Mouse (Mus musculus) lung, adult 2 months (tissue): ENCODE data around the gene Fbxo9. TPM values are rescaled to one million over a fixed set of nuclear protein-coding genes. Genes with fewer than 3 reads are reported as not detected.
A peak's percentile ranks its signal among the peaks of the same experiment; 100 is the strongest.

ENCODE experiments used
- DNase-seq: peaks from one replicate; pipeline ENCODE4 v3.0.0; 2022
- H3K4me1 ChIP-seq: fragments of 200-500 bp; 2 replicates; pipeline ENCODE4 v1.6.1; 2011; ENCODE audit warnings: low read length; ENCODE audit not compliant: control insufficient read depth, insufficient read depth
- H3K4me3 ChIP-seq: fragments of 200-500 bp; replicated peaks from 2 replicates; pipeline ENCODE3; 2011; ENCODE audit warnings: low read depth, mild to moderate bottlenecking, control low read depth, low read length; ENCODE audit errors: extremely low read depth
- CTCF ChIP-seq: fragments of 200-500 bp; IDR thresholded peaks from 2 replicates; pipeline ENCODE4 v1.5.1; 2011; ENCODE audit warnings: mild to moderate bottlenecking, low read length, control low read depth; ENCODE audit not compliant: insufficient read depth
- POLR2A ChIP-seq: fragments of 200-500 bp; IDR thresholded peaks from 2 replicates; pipeline ENCODE4 v1.6.1; 2011; ENCODE audit warnings: low read depth, mild to moderate bottlenecking, control low read depth, low read length, borderline replicate concordance; ENCODE audit errors: extremely low read depth
- WGBS: fragments of 180-500 bp; shearing (Covaris S2); methylation state at CpG from one replicate; pipeline ENCODE4 v1.1.7; 2018; 5-methylcytosine and 5-hydroxymethylcytosine counted together
- polyA plus RNA-seq: library from polyadenylated mRNA; depleted of rRNA; stranded (reverse); fragments of >200 nt; gene quantifications from 2 replicates; pipeline ENCODE4 v1.2.3, GENCODE M21; 2012

The Fbxo9 gene
- polyA plus RNA-seq, 1 experiment, result 79.3 TPM

- H3K4me1 ChIP-seq, result peaks cover 20% of the 10 kb centered on the region
- no peak overlapping the region for H3K4me3 ChIP-seq
- no peak for DNase-seq
- 73% methylated on average over 10 of the region's 10 CpGs for WGBS
- TF ChIP-seq POLR2A, result no peak
- TF ChIP-seq CTCF, result no peak
These were observed 17.8 kb upstream of the Fbxo9 start for GRCm38 (mm10) chr9:78126643-78127042.

DNA sequence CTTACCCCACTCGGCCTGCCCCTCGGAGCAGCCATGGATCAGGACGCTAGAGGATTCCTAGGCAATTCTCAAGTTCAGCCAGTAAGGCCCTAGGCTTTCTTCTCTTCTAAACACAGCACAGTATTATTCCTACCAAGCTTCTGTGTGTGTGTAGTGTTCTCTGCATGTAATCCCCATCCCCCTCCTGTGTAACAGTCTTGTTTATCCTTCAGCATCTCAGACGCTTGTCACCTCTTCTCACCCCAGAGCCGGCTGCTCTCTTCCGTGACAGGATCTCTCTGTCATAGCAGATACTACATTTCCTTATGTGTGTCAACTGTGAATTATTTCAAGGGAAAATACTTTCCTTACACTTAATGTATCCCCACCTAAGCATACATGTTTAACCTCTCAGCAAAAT, 17.1 kb upstream of the Fbxo9 start:
- H3K4me3 ChIP-seq, result no peak overlapping the region
- peaks cover 20% of the 10 kb centered on the region for H3K4me1 ChIP-seq
- 61% methylated on average over 6 of the region's 6 CpGs for WGBS
- no peak for DNase-seq
- TF ChIP-seq CTCF, result no peak
- no peak for TF ChIP-seq POLR2A

DNA sequence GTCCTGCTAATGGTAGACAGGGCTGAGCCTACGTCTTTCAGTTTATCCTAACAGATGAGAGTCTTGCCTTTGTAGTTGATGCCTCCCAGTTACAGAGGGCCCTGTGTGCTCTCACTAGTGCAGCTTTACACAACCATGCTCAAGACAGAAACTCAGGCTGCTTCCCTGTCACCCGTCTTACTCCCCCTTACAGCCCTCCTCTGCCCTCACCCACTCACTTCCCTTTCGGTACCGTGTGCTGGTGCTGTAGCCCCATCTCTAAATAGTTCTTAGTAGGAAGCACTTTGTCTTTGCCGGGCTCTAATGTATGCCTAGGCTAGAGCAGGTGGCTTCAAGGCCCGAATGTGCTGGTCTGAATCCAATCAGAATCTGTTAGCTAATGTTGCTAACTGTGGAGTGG, 15.4 kb upstream of the Fbxo9 start:
- Histone ChIP-seq H3K4me3 (no peak overlapping the region), H3K4me1 (peaks cover 11% of the 10 kb centered on the region)
- WGBS, result 73% methylated on average over 6 of the region's 6 CpGs
- no peak for DNase-seq
- TF ChIP-seq CTCF, result no peak
- no peak for TF ChIP-seq POLR2A

GRCm38 (mm10) chr9:78122939-78123712, 14.3 kb upstream of the Fbxo9 start:
- Histone ChIP-seq H3K4me1 (peaks cover 11% of the 10 kb centered on the region), H3K4me3 (no peak overlapping the region)
- no peak for DNase-seq
- 75% methylated on average over 7 of the region's 7 CpGs for WGBS
- TF ChIP-seq POLR2A, result no peak
- TF ChIP-seq CTCF, result no peak

DNA sequence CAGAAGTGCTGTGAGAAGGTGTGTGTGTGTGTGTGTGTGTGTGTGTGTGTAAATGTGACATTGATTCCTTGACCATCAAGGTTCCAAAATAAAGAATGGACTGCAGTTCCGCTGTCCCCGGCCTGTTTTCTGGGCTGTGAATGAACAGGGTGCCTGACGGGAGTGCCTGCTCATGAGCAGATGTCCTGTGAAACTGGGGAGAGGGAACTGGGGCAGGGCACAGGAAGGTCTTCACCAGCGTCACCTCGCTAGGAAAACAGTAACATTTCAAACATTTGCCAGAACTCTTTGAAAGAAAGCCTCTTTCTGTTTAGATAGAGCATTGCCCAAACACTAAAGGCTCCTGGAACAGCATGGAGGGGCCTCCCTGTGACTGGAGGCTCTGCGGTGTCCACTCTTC, 13.1 kb upstream of the Fbxo9 start:
- no peak for DNase-seq
- TF ChIP-seq POLR2A, result 0 out of 2 replicates have a peak, but pooled peaks have one; percentile 22
- TF ChIP-seq CTCF, result no peak

DNA sequence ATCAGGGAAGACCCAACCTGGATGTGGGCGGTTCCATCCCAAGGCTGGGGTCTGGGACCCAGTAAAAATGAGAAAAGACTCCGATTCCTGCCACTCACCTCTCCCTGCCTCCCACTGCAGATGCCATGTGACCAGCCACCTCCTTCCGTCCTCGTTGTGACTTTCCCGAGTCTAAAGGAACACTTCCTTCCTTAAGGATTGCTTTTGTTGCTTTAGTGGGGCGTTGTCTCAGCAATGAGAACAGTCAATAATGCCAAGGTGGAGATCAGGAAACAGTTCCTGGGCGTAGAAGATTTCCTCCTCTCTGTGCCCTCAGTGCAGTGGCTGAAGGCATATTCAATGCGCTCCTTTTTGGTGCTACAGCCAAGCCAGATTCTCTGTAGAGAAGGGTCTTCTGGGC, 12.5 kb upstream of the Fbxo9 start:
- Histone ChIP-seq H3K4me1 (peaks cover 11% of the 10 kb centered on the region), H3K4me3 (no peak overlapping the region)
- no peak for TF ChIP-seq CTCF
- no peak; the same call in 1 of the 2 replicates for TF ChIP-seq POLR2A
- WGBS, result 46% methylated on average over 8 of the region's 8 CpGs
- peak; percentile 28 for DNase-seq

More for the DNA sequence above, 13.1 kb upstream of the Fbxo9 start:
- WGBS, result 52% methylated on average over 6 of the region's 6 CpGs
- Histone ChIP-seq H3K4me1 (peaks cover 11% of the 10 kb centered on the region), H3K4me3 (no peak overlapping the region)

DNA sequence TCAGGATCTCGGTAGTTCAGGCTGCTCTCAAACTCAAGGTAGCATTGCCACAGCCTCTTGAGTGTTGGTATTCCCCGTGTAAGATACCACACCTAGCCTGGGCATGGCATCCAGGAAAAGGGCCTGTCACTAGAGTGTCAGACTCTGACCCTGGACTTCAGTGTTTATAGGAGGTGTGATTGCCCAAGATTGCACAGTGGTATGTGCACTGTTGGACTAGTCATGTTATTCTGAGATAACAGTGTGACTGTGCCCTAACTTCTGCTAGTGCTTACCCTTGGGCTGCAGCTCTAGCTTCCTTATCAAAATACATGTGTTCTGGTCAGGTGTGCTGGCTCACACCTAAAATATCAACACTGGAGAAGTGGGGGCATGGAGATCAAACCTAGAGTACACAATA, 8.8 kb upstream of the Fbxo9 start:
- 60% methylated on average over 2 of the region's 2 CpGs for WGBS
- no peak overlapping the region for H3K4me3 ChIP-seq
- TF ChIP-seq CTCF (no peak), POLR2A (no peak)
- peaks cover 24% of the 10 kb centered on the region for H3K4me1 ChIP-seq
- no peak for DNase-seq

DNA sequence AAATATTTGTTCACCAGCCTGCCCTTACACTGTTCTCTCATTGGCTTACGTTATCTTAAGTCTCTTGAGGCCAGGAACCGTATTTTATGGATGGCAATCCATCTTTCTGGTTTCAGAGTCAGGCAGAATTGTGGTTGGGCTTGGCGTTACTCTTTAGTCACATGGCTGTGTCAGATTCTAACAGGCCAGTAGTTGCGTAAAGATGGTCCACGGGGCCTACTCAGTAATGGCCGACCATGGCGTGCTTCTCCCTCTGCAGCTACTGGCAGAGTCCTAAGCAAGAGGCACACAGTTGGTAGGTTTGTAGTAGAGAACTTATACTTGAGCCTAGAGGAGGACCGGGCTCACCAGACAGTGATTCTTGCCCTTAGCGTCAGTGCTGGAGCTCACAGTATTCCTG, 6.9 kb upstream of the Fbxo9 start:
- Histone ChIP-seq H3K4me3 (peak overlapping the region; percentile 13), H3K4me1 (peaks cover 16% of the 10 kb centered on the region)
- no peak for TF ChIP-seq POLR2A
- TF ChIP-seq CTCF, result no peak
- WGBS, result 62% methylated on average over 9 of the region's 9 CpGs
- DNase-seq, result no peak

DNA sequence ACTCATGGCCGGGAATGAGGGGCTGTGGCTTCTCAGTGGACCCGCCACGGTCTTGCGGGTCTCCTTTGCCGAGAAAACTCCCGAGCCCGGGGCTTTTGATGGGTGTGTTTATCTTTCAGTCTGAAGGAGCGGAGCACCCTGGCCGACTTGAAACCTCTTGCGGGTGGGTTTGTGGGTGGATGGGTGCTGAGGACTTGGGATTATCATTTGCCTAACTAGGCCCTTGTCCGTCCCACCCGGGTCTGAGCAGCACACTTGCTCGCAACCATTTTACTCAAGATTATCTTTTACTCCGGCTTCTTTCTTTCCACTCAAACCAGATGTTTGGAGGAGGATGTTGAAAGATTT, 4.6 kb upstream of the Fbxo9 start:
- no peak for DNase-seq
- TF ChIP-seq POLR2A, result no peak
- TF ChIP-seq CTCF, result no peak
- peaks cover 16% of the 10 kb centered on the region for H3K4me1 ChIP-seq
- WGBS, result under 1% methylated on average over 14 of the region's 14 CpGs
- H3K4me3 ChIP-seq, result peak overlapping the region; percentile 99
